Comparison of ENCODE assay signal across 8 mouse cellular contexts in the genomic region with DNA sequence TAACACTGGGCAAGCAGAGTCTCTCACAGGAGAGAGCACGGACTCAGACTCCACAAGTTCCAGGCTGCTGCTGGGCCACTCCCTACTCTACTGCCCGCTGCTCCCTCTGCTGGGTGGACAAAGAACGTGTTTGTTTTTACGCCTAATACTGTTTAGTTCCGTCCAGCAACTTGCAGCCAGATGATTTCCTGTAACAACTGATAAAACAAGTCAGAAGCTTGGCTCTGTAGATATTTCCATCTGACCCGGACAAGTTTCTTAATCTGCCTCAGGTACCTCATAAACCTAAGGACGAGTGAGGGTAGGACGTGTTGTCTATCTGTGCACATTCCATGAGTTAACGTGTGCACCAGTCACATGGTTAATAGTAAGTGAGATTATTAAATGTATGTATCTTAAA. TPM values are rescaled to one million over a fixed set of nuclear protein-coding genes. Genes with fewer than 3 reads are reported as not detected.
DNase-seq lines count a peak whose midpoint lies in the region; ATAC-seq and TF ChIP-seq lines count a peak whose summit lies in the region.

No protein-coding gene starts in this region.

- H3K4me3 ChIP-seq in thymus, adult 2 months (ENCODE audit: control insufficient read depth, insufficient read depth, low read length) = no peak overlapping the region
- no peak overlapping the region for H3K4me3 ChIP-seq in intestine, embryonic 14.5 days (ENCODE audit: low read depth, low read length)
- no peak overlapping the region for H3K4me3 ChIP-seq in liver, embryonic 12.5 days
- no peak overlapping the region for H3K4me3 ChIP-seq in olfactory bulb, adult 2 months (ENCODE audit: insufficient read depth, low read depth, low read length)

- no peak for TF ChIP-seq CTCF in thymus, adult 2 months (IDR thresholded peaks at IDR 0.05; ENCODE audit: borderline replicate concordance, control insufficient read depth, extremely low read depth, insufficient read depth, low read length, poor library complexity)
- TF ChIP-seq CTCF in olfactory bulb, adult 2 months (IDR thresholded peaks at IDR 0.05; ENCODE audit: insufficient read depth, low read depth, low read length) = peak; percentile 35; the same call in 1 of the 2 replicates

- WGBS in thymus, adult 2 months = 81% methylated on average over 9 of the region's 9 CpGs
- WGBS in intestine, embryonic 14.5 days = 48% methylated on average over 9 of the region's 9 CpGs
- WGBS in liver, embryonic 12.5 days (ENCODE audit: insufficient replicate concordance) = 7% methylated on average over 9 of the region's 9 CpGs
- WGBS in olfactory bulb, adult 2 months = 55% methylated on average over 9 of the region's 9 CpGs

- no peak overlapping the region for H3K27ac ChIP-seq in thymus, adult 2 months (ENCODE audit: control insufficient read depth, insufficient read depth, low read length)
- H3K27ac ChIP-seq in intestine, embryonic 14.5 days (ENCODE audit: low read depth) = no peak overlapping the region
- H3K27ac ChIP-seq in liver, embryonic 12.5 days = no peak overlapping the region
- H3K27ac ChIP-seq in olfactory bulb, adult 2 months (ENCODE audit: insufficient read depth, low read depth, low read length) = no peak overlapping the region

- H3K4me1 ChIP-seq in thymus, adult 2 months (replicated peaks; ENCODE audit: control insufficient read depth, insufficient read depth, low read length) = no peaks in the 10 kb centered on the region
- no peaks in the 10 kb centered on the region for H3K4me1 ChIP-seq in intestine, embryonic 14.5 days (replicated peaks; ENCODE audit: control insufficient read depth, insufficient read depth, low read length)
- H3K4me1 ChIP-seq in liver, embryonic 12.5 days = peaks cover 25% of the 10 kb centered on the region
- H3K4me1 ChIP-seq in olfactory bulb, adult 2 months (ENCODE audit: control insufficient read depth, insufficient read depth, low read length) = 0 out of 2 replicates have a peak, but pooled peaks cover 2% of the 10 kb centered on the region

- H3K9me3 ChIP-seq in intestine, embryonic 14.5 days (ENCODE audit: control insufficient read depth, low read length) = no peaks in the 10 kb centered on the region
- H3K9me3 ChIP-seq in liver, embryonic 12.5 days (replicated peaks) = no peaks in the 10 kb centered on the region

- peak; percentile 8 for DNase-seq in thymus, adult 2 months
- DNase-seq in thymus, postnatal 25 days = no peak
- DNase-seq in adrenal gland, postnatal 36 days = peak; percentile 58 to 69
- peak; percentile 43 for DNase-seq in forelimb bud, embryonic 11.5 days (ENCODE audit: low read depth, low spot score)
- DNase-seq in intestine, embryonic 14.5 days (ENCODE audit: low spot score) = peak; percentile 68

- ATAC-seq in intestine, embryonic 14.5 days (replicated peaks; ENCODE audit: low FRiP score, low TSS enrichment, low read depth) = no peak
- peak; percentile 85 for ATAC-seq in liver, embryonic 12.5 days
- no peak for ATAC-seq in frontal cortex, adult (ENCODE audit: low TSS enrichment)

- TF ChIP-seq POLR2A in thymus, adult 2 months (IDR thresholded peaks at IDR 0.05; ENCODE audit: control insufficient read depth, extremely low read depth, insufficient read depth, low read length, poor library complexity) = no peak
- TF ChIP-seq POLR2A in olfactory bulb, adult 2 months (IDR thresholded peaks at IDR 0.05; ENCODE audit: insufficient read depth, low read depth, low read length) = no peak

- H3K27me3 ChIP-seq in thymus, adult 2 months (ENCODE audit: control insufficient read depth, insufficient read depth, low read length) = no peaks in the 10 kb centered on the region
- no peaks in the 10 kb centered on the region for H3K27me3 ChIP-seq in intestine, embryonic 14.5 days (replicated peaks; ENCODE audit: control insufficient read depth, insufficient read depth, low read length)
- H3K27me3 ChIP-seq in liver, embryonic 12.5 days (replicated peaks) = no peaks in the 10 kb centered on the region

- H3K4me2 ChIP-seq in intestine, embryonic 14.5 days (ENCODE audit: low read length) = no peak overlapping the region
- H3K4me2 ChIP-seq in liver, embryonic 12.5 days = no peak overlapping the region

- H3K9ac ChIP-seq in intestine, embryonic 14.5 days (ENCODE audit: low read length) = no peak overlapping the region
- no peak overlapping the region for H3K9ac ChIP-seq in liver, embryonic 12.5 days

- H3K36me3 ChIP-seq in thymus, adult 2 months (ENCODE audit: control insufficient read depth, insufficient read depth, low read length) = peaks cover 14% of the 10 kb centered on the region
- peaks cover 54% of the 10 kb centered on the region for H3K36me3 ChIP-seq in intestine, embryonic 14.5 days (ENCODE audit: control insufficient read depth, insufficient read depth, low read length)
- H3K36me3 ChIP-seq in liver, embryonic 12.5 days = peaks cover 55% of the 10 kb centered on the region

RNA-seq across cellular contexts. Expression of gene Ccdc186, which starts 10.4 kb away (rescaled TPM):
- polyA plus RNA-seq in thymus, adult 2 months (2012; rRNA removed) = 5.7 and 5.9 TPM in 2 replicates
- 10 to 100 TPM; 22.9 to 27.2 TPM for total RNA-seq in adrenal gland, postnatal 36 days (2021)
- 17.5 and 20.0 TPM in 2 replicates for polyA plus RNA-seq in intestine, embryonic 14.5 days (2014; fragmentation: Nextera tagmentation; extraction: Ambion mirVana)
- 7.7 and 8.1 TPM in 2 replicates for polyA plus RNA-seq in liver, embryonic 12.5 days (2016; fragmentation: Nextera tagmentation; extraction: Ambion mirVana)
- polyA plus RNA-seq in olfactory bulb, adult 2 months (2012; ENCODE audit: insufficient read depth, insufficient read length, low replicate concordance, missing spikeins) = not detected in 2 replicates

RNA-seq across cellular contexts. Expression of gene Tdrd1, which starts 14.4 kb away (rescaled TPM):
- 0.09 and 0.10 TPM in 2 replicates for polyA plus RNA-seq in thymus, adult 2 months (2012; rRNA removed)
- total RNA-seq in adrenal gland, postnatal 36 days (2021) = under 1 TPM; 0.07 to 0.10 TPM
- 1.8 and 2.5 TPM in 2 replicates for polyA plus RNA-seq in intestine, embryonic 14.5 days (2014; fragmentation: Nextera tagmentation; extraction: Ambion mirVana)
- 0.20 TPM in 2 replicates for polyA plus RNA-seq in liver, embryonic 12.5 days (2016; fragmentation: Nextera tagmentation; extraction: Ambion mirVana)
- not detected in 2 replicates for polyA plus RNA-seq in olfactory bulb, adult 2 months (2012; ENCODE audit: insufficient read depth, insufficient read length, low replicate concordance, missing spikeins)
